Mouse (Mus musculus): ENCODE data around the gene Pip5k1b. TPM values are rescaled to one million over a fixed set of nuclear protein-coding genes. Genes with fewer than 3 reads are reported as not detected.
A peak's percentile ranks its signal among the peaks of the same experiment; 100 is the strongest.

Gene Pip5k1b
- total and polyA plus RNA-seq, 3 experiments, result 14.6 to 23.1 (median 22.2) TPM

DNA sequence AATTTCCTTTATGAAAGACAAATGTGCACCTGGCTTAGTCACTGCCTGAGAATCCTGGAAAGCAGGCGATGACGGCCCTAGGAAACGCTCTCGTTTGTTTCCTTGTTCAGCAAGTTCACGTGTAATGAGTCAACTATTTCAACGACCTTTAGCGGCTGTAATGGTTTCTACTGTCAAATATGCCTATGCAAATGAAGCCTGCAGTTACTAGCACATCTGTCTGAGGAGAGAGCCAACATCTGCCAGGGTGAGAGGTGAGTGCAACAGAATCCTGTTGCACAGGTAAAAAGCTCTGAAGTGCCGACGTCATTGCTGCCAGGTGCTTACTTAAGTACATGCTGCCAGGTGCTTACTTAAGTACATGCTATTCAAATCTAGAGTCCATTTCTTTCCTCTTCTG lies 196.4 kb downstream of the Pip5k1b start:
- no peak for DNase-seq
- Histone ChIP-seq H3K79me2 (replicated peaks; ENCODE audit: control insufficient read depth, insufficient read depth, low read length) (no peaks in the 10 kb centered on the region), H3K36me3 (ENCODE audit: control insufficient read depth, insufficient read depth, low read length) (no peaks in the 10 kb centered on the region), H3K4me3 (no peak overlapping the region), H3K27ac (no peak overlapping the region), H3K4me1 (ENCODE audit: control insufficient read depth, insufficient read depth, low read length) (no peaks in the 10 kb centered on the region), H3K27me3 (ENCODE audit: control insufficient read depth, insufficient read depth, low read length) (no peaks in the 10 kb centered on the region), H3K9ac (ENCODE audit: low read depth, low read length) (no peak overlapping the region)
- intact Hi-C loops (cut with DNase I), result no loop called here
- TF ChIP-seq CTCF (IDR thresholded peaks at IDR 0.05) (no peak), EP300 (IDR thresholded peaks at IDR 0.05; ENCODE audit: insufficient read depth, low read depth, low read length) (no peak), POLR2A (IDR thresholded peaks at IDR 0.05; ENCODE audit: insufficient read depth, low read depth, low read length) (no peak)
- WGBS, result 79% methylated on average over 9 of the region's 9 CpGs

DNA sequence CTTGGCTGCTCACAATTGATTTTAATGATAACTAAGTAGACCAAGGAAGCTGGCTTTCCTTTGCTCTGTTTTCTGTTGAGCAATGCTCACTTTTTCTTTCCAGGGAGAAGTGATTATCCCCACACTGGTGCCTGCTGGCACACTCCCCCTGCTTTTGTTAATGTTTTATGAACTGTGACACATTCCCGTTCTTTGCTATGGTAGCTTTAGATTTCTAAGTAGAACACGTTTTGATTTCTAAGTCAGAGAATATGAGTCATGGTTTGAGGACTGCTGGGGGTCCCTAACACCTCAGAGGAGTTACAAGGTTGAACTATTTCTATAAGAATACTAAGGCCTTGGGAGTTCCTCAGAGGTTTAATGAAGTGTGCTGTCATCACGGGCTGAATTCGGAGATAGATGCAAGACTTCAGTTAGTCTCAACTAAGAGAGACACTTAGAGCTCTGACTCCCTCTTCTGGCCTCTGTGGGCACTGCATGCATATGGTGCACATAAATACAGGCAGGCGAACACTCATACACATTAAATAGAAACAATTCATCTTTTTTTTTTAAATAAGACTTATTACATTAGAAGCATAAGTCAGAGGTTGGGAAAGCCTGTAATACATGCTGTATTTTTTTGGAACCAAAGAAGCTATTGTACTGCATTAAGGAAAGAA lies 203.2 kb downstream of the Pip5k1b start:
- H3K27ac ChIP-seq, result no peak overlapping the region
- no peaks in the 10 kb centered on the region for H3K4me1 ChIP-seq (ENCODE audit: control insufficient read depth, insufficient read depth, low read length)
- no peaks in the 10 kb centered on the region for H3K36me3 ChIP-seq (ENCODE audit: control insufficient read depth, insufficient read depth, low read length)
- no peak overlapping the region for H3K4me3 ChIP-seq
- intact Hi-C loops (cut with DNase I), result no loop called here
- no peak for TF ChIP-seq POLR2A (IDR thresholded peaks at IDR 0.05; ENCODE audit: insufficient read depth, low read depth, low read length)
- TF ChIP-seq EP300 (IDR thresholded peaks at IDR 0.05; ENCODE audit: insufficient read depth, low read depth, low read length), result no peak
- TF ChIP-seq CTCF (IDR thresholded peaks at IDR 0.05), result peak; percentile 22
- H3K79me2 ChIP-seq (replicated peaks; ENCODE audit: control insufficient read depth, insufficient read depth, low read length), result no peaks in the 10 kb centered on the region
- 89% methylated on average over 5 of the region's 5 CpGs for WGBS
- H3K27me3 ChIP-seq (ENCODE audit: control insufficient read depth, insufficient read depth, low read length), result no peaks in the 10 kb centered on the region
- no peak for DNase-seq
- H3K9ac ChIP-seq (ENCODE audit: low read depth, low read length), result no peak overlapping the region

DNA sequence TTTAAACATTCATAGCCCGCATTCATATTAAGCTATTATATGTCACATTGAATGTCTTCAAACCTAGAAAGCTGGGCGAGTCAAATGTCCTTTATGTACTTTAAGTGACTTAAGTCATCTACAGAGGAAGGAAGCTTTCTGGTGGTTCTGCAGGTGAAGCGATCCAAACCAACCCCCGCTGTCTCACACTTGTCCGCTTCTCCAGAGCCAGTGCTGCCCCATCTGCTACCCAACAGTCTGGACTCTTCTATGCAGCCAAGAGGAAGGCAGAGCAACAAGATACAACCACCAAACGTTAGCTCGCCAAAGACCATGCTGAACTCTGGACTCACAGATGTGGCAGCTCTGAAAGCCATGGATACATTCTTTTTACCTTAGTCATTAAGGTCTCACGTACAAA lies 211.2 kb downstream of the Pip5k1b start:
- TF ChIP-seq EP300 (IDR thresholded peaks at IDR 0.05; ENCODE audit: insufficient read depth, low read depth, low read length), result no peak
- no peak for TF ChIP-seq POLR2A (IDR thresholded peaks at IDR 0.05; ENCODE audit: insufficient read depth, low read depth, low read length)
- TF ChIP-seq CTCF (IDR thresholded peaks at IDR 0.05), result no peak
- Histone ChIP-seq H3K27ac (no peak overlapping the region), H3K4me1 (ENCODE audit: control insufficient read depth, insufficient read depth, low read length) (no peaks in the 10 kb centered on the region), H3K9ac (ENCODE audit: low read depth, low read length) (no peak overlapping the region), H3K36me3 (ENCODE audit: control insufficient read depth, insufficient read depth, low read length) (peaks cover 1% of the 10 kb centered on the region), H3K79me2 (replicated peaks; ENCODE audit: control insufficient read depth, insufficient read depth, low read length) (no peaks in the 10 kb centered on the region), H3K27me3 (ENCODE audit: control insufficient read depth, insufficient read depth, low read length) (no peaks in the 10 kb centered on the region), H3K4me3 (no peak overlapping the region)
- no peak for DNase-seq
- WGBS, result 90% methylated on average over 8 of the region's 8 CpGs
- intact Hi-C loops (cut with DNase I), result no loop called here

DNA sequence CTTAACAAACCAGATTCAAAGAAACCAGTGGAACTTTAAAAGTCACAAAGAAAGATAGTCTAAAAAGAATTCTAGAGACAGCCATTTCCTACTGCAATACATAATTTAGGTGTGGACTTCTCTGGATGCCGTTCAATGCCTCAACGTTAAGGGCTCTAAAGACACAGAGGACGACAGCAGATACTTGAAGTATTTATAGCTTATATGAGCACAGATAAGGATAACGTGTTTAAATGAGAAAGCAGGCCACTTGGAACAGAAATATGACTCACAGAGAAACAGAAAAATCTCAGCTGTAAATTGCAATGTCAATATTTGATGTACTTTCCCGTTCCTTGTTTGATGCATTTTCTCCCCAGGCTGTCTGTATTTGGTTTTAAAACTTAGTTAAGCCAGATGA lies 212.9 kb downstream of the Pip5k1b start:
- 26% methylated on average over 5 of the region's 5 CpGs for WGBS
- Histone ChIP-seq H3K9ac (ENCODE audit: low read depth, low read length) (no peak overlapping the region), H3K4me1 (ENCODE audit: control insufficient read depth, insufficient read depth, low read length) (no peaks in the 10 kb centered on the region), H3K79me2 (replicated peaks; ENCODE audit: control insufficient read depth, insufficient read depth, low read length) (no peaks in the 10 kb centered on the region), H3K27ac (peak overlapping the region; percentile 23), H3K36me3 (ENCODE audit: control insufficient read depth, insufficient read depth, low read length) (peaks cover 1% of the 10 kb centered on the region), H3K27me3 (ENCODE audit: control insufficient read depth, insufficient read depth, low read length) (no peaks in the 10 kb centered on the region), H3K4me3 (no peak overlapping the region)
- DNase-seq, result no peak
- TF ChIP-seq EP300 (IDR thresholded peaks at IDR 0.05; ENCODE audit: insufficient read depth, low read depth, low read length), result no peak
- no peak for TF ChIP-seq POLR2A (IDR thresholded peaks at IDR 0.05; ENCODE audit: insufficient read depth, low read depth, low read length)
- no peak for TF ChIP-seq CTCF (IDR thresholded peaks at IDR 0.05)
- intact Hi-C loops (cut with DNase I), result no loop called here

DNA sequence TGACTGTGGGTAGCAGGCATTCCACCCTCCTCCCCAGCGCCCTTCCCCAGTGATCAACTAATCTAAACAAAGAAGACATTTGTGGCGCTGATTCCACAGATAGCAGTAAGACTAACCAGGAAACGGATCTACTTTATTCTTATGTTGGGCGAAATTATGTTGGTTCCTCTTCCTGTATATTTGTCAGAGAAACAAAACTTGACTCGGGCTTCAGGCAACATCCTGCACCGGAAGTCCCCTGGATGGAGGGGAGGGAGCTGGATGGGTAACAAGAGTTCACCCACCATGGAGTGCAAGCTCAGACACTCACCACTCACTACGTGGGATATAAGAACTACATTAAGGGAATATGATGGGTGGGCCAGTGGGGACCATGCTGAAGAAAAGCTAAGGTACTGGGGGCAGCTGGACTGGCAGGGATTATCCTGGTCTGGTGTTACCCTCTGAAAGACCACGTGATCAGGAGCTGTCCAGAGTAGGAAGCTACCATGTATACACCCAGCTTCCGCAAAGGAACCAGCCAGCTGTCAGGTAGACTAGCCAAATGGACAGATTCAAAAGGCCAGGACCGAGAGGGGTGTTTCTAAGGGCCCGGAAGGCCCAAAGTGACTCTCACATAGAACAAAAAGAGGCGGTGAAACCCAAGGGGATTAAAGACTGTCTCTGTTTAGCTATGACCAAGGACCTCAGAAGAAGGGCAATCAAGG lies 219.1 kb downstream of the Pip5k1b start:
- no peak for DNase-seq
- Histone ChIP-seq H3K27ac (no peak overlapping the region), H3K79me2 (replicated peaks; ENCODE audit: control insufficient read depth, insufficient read depth, low read length) (no peaks in the 10 kb centered on the region), H3K36me3 (ENCODE audit: control insufficient read depth, insufficient read depth, low read length) (peaks cover 2% of the 10 kb centered on the region; the same call in 1 of the 2 replicates), H3K27me3 (ENCODE audit: control insufficient read depth, insufficient read depth, low read length) (no peaks in the 10 kb centered on the region), H3K4me1 (ENCODE audit: control insufficient read depth, insufficient read depth, low read length) (peaks cover 5% of the 10 kb centered on the region), H3K4me3 (no peak overlapping the region), H3K9ac (ENCODE audit: low read depth, low read length) (no peak overlapping the region)
- intact Hi-C loops (cut with DNase I), result no loop called here
- 56% methylated on average over 12 of the region's 12 CpGs for WGBS
- no peak for TF ChIP-seq EP300 (IDR thresholded peaks at IDR 0.05; ENCODE audit: insufficient read depth, low read depth, low read length)
- TF ChIP-seq CTCF (IDR thresholded peaks at IDR 0.05), result no peak
- no peak for TF ChIP-seq POLR2A (IDR thresholded peaks at IDR 0.05; ENCODE audit: insufficient read depth, low read depth, low read length)
